8 mouse cellular contexts compared by ENCODE assay signal in the genomic region with DNA sequence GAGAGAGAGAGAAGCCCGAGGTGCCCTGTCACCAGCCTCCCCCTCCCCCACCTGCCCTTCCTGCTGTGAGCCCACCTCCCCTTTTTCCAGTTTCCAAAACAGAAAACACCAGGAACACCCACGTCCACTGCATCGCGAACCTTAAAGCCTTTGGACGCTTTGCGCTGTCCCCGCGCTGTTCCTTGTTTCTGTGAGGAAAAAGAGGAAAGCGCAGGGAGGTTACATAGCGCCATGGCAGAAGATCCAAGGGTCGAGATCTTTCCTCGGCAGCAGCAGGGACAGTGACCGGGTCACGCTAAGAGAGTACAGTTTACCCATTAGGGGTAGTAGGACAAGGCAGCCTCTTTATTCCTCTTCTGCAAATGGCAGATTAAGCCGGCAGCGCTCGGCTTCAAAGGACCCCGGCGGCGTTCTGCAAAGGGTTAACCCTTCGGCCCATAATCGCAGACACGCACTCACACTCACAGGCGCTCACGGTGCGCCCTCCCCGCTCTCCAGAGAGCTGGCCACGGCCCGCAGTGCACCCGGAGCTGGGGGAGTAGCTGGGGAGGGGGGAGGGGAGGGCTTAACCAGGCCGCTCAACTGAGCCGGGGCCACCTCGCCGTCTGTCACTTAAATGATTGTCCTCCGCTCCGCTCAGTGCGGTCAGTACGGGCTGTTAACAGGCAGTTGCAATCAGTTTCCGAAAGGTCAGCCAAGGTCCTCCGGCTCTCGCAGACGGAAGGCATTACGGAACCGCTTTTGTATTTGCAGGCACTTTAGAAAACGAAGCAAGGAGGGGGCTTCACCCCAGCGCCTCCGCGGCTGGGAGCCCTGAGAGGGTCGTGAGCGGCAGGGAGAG. TPM values are rescaled to one million over a fixed set of nuclear protein-coding genes. Genes with fewer than 3 reads are reported as not detected.
DNase-seq lines count a peak whose midpoint lies in the region; ATAC-seq and TF ChIP-seq lines count a peak whose summit lies in the region.

No protein-coding gene starts in this region.

- no peak for ATAC-seq in limb, embryonic 13.5 days (ENCODE audit: low FRiP score, low read depth)
- 0 out of 2 replicates have a peak, but pooled peaks have one; percentile 26 for ATAC-seq in midbrain, embryonic 14.5 days (ENCODE audit: low FRiP score, low TSS enrichment)

- peak overlapping the region; percentile 54 for H3K4me3 ChIP-seq in layer of hippocampus, adult 2 months
- H3K4me3 ChIP-seq in embryonic facial prominence, embryonic 10.5 days: peak overlapping the region; percentile 55
- peak overlapping the region; percentile 41 for H3K4me3 ChIP-seq in limb, embryonic 13.5 days
- H3K4me3 ChIP-seq in midbrain, embryonic 14.5 days (replicated peaks; ENCODE audit: low read depth, low read length): peak overlapping the region; percentile 34

- H3K9me3 ChIP-seq in embryonic facial prominence, embryonic 10.5 days: no peaks in the 10 kb centered on the region
- H3K9me3 ChIP-seq in limb, embryonic 13.5 days: no peaks in the 10 kb centered on the region
- no peaks in the 10 kb centered on the region for H3K9me3 ChIP-seq in midbrain, embryonic 14.5 days (ENCODE audit: control insufficient read depth, low read length)

- peaks cover 74% of the 10 kb centered on the region for H3K4me1 ChIP-seq in embryonic facial prominence, embryonic 10.5 days
- peaks cover 63% of the 10 kb centered on the region for H3K4me1 ChIP-seq in limb, embryonic 13.5 days
- H3K4me1 ChIP-seq in midbrain, embryonic 14.5 days (ENCODE audit: control insufficient read depth, insufficient read depth, low read length): peaks cover 15% of the 10 kb centered on the region; the same call in 1 of the 2 replicates

- H3K4me2 ChIP-seq in limb, embryonic 13.5 days (replicated peaks): peak overlapping the region; percentile 80
- H3K4me2 ChIP-seq in midbrain, embryonic 14.5 days (ENCODE audit: low read length): peak overlapping the region; percentile 70

- intact Hi-C loops in heart, postnatal 10 days (cut with DNase I): no loop called here
- intact Hi-C loops in left cerebral cortex, postnatal 14 days (cut with DNase I): loop anchor here (5.0 kb wide), 1 partner anchor 59 kb away; no protein-coding TSS in a partner anchor

- peaks cover 100% of the 10 kb centered on the region for H3K27me3 ChIP-seq in embryonic facial prominence, embryonic 10.5 days (replicated peaks; ENCODE audit: low read depth, poor library complexity, severe bottlenecking)
- peaks cover 91% of the 10 kb centered on the region for H3K27me3 ChIP-seq in limb, embryonic 13.5 days
- peaks cover 12% of the 10 kb centered on the region; the same call in 1 of the 2 replicates for H3K27me3 ChIP-seq in midbrain, embryonic 14.5 days (ENCODE audit: control insufficient read depth, insufficient read depth, low read length)

- H3K36me3 ChIP-seq in embryonic facial prominence, embryonic 10.5 days (replicated peaks): no peaks in the 10 kb centered on the region
- no peaks in the 10 kb centered on the region for H3K36me3 ChIP-seq in limb, embryonic 13.5 days
- H3K36me3 ChIP-seq in midbrain, embryonic 14.5 days (ENCODE audit: control insufficient read depth, insufficient read depth, low read length): no peaks in the 10 kb centered on the region

- no peak for DNase-seq in layer of hippocampus, adult 2 months (ENCODE audit: low spot score in 2 of 2)
- DNase-seq in layer of hippocampus, adult 9-11 months: no peak
- peak; percentile 77 for DNase-seq in embryonic facial prominence, embryonic 10.5 days (ENCODE audit: low spot score)
- peak; percentile 72 to 76 for DNase-seq in heart, postnatal 10 days
- DNase-seq in midbrain, embryonic 14.5 days: peak; percentile 72
- no peak for DNase-seq in left cerebral cortex, postnatal 14 days (ENCODE audit: low spot score in 2 of 2)
- DNase-seq in layer of hippocampus, adult 11-12 months (ENCODE audit: low spot score): no peak

- peak overlapping the region; percentile 88 for H3K27ac ChIP-seq in layer of hippocampus, adult 2 months
- peak overlapping the region; percentile 87 for H3K27ac ChIP-seq in embryonic facial prominence, embryonic 10.5 days (replicated peaks)
- H3K27ac ChIP-seq in limb, embryonic 13.5 days: peak overlapping the region; percentile 10; the same call in 1 of the 2 replicates
- peak overlapping the region; percentile 92 for H3K27ac ChIP-seq in midbrain, embryonic 14.5 days (replicated peaks; ENCODE audit: low read depth, low read length)

- H3K9ac ChIP-seq in limb, embryonic 13.5 days: peak overlapping the region; percentile 45
- peak overlapping the region; percentile 53 for H3K9ac ChIP-seq in midbrain, embryonic 14.5 days (replicated peaks; ENCODE audit: low read length)

- 1% methylated on average over 50 of the region's 50 CpGs for WGBS in embryonic facial prominence, embryonic 10.5 days
- WGBS in limb, embryonic 13.5 days: 1% methylated on average over 50 of the region's 50 CpGs
- 3% methylated on average over 50 of the region's 50 CpGs for WGBS in midbrain, embryonic 14.5 days

- no peak for TF ChIP-seq CTCF in layer of hippocampus, adult 2 months (conservative IDR thresholded peaks at IDR 0.05)

RNA-seq across cellular contexts. Expression of a gene that starts 23.7 kb away (rescaled TPM):
- total RNA-seq in layer of hippocampus, adult 2 months (2021): 10 to 100 TPM; 16.7 to 21.3 TPM
- 23.7 and 26.3 TPM in 2 replicates for polyA plus RNA-seq in embryonic facial prominence, embryonic 10.5 days (2016; fragmentation: Nextera tagmentation; extraction: Ambion mirVana)
- 10 to 100 TPM; 26.4 to 38.5 TPM for total RNA-seq in heart, postnatal 10 days (2021)
- 16.8 and 17.8 TPM in 2 replicates for polyA plus RNA-seq in limb, embryonic 13.5 days (2015; fragmentation: Nextera tagmentation; extraction: Ambion mirVana)
- 20.8 and 26.6 TPM in 2 replicates for polyA plus RNA-seq in midbrain, embryonic 14.5 days (2014; fragmentation: Nextera tagmentation; extraction: Ambion mirVana)
- total RNA-seq in left cerebral cortex, postnatal 14 days (2021): 10 to 100 TPM; 27.1 to 27.4 TPM

Comparison
In these comparisons a context has a peak if more than half of its experiments do, and no peak if none do; other contexts are left out.
1. DNase-seq: peak in embryonic facial prominence, embryonic 10.5 days (single experiment), heart, postnatal 10 days (2 of 2) and midbrain, embryonic 14.5 days (single experiment); none in layer of hippocampus, adult 2 months (0 of 2), layer of hippocampus, adult 9-11 months (single experiment), left cerebral cortex, postnatal 14 days (0 of 2) and layer of hippocampus, adult 11-12 months (single experiment).
2. H3K27ac ChIP-seq: peak in every context shown above with its lines; median percentile 92 in midbrain, embryonic 14.5 days; 88 in layer of hippocampus, adult 2 months; 87 in embryonic facial prominence, embryonic 10.5 days; 10 in limb, embryonic 13.5 days.
3. Peak in every context shown above with its lines, with median percentiles within 50 percentile points of each other: H3K4me3 ChIP-seq.